Mouse (Mus musculus): ENCODE measurements around the gene Abraxas1.

The Abraxas1 gene

DNA sequence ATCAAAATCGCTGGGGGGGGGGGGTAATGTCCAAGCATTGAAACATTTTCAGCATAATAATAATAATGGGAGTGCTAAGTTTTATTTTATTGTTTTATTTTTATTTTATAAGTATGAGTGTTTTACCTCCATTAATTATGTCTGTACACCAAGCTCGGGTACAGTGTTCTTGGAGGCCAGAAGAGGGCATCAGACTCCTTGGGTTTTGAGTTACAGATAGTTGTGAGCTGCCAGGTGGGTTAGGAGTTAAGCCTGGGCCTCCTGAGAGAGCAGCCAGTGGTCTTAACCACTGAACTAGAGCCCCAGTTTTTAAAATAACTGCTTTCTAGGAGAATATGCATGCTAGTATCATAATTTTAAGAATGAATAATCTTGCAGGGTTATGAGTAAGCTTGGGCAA is 5.2 kb upstream of the Abraxas1 start:
- no peak for ATAC-seq (ENCODE audit: insufficient number of reproducible peaks, low FRiP score, low TSS enrichment)

- no peak for ATAC-seq (ENCODE audit: insufficient number of reproducible peaks, low FRiP score, low TSS enrichment)
Observed at GRCm38 (mm10) chr5:100822826-100823225, 2.1 kb upstream of the Abraxas1 start.

- ATAC-seq (ENCODE audit: insufficient number of reproducible peaks, low FRiP score, low TSS enrichment) = no peak
Observed at GRCm38 (mm10) chr5:100821375-100821774, 610 bp upstream of the Abraxas1 start.

- ATAC-seq (ENCODE audit: insufficient number of reproducible peaks, low FRiP score, low TSS enrichment) = no peak
Observed at GRCm38 (mm10) chr5:100819568-100820480, 941 bp downstream of the Abraxas1 start.

DNA sequence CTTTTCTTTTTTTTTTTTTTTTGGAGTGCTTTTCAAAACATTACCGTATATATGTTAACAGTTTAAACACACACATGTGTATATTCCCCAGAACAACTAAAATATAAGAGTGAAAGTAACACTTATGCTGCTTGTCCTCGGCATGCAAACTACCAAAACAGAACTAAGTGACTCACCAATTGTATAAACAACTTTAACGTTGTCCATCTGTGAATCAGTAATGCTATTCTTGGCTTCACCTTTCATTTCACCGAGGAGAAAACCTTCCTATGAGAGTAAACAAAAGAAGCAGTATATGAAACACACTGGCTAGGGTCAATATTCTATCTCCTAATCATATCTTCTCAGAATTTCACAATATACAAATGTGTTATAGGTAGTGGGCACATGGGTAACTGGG is 2.4 kb downstream of the Abraxas1 start:
- ATAC-seq (ENCODE audit: insufficient number of reproducible peaks, low FRiP score, low TSS enrichment) = no peak

DNA sequence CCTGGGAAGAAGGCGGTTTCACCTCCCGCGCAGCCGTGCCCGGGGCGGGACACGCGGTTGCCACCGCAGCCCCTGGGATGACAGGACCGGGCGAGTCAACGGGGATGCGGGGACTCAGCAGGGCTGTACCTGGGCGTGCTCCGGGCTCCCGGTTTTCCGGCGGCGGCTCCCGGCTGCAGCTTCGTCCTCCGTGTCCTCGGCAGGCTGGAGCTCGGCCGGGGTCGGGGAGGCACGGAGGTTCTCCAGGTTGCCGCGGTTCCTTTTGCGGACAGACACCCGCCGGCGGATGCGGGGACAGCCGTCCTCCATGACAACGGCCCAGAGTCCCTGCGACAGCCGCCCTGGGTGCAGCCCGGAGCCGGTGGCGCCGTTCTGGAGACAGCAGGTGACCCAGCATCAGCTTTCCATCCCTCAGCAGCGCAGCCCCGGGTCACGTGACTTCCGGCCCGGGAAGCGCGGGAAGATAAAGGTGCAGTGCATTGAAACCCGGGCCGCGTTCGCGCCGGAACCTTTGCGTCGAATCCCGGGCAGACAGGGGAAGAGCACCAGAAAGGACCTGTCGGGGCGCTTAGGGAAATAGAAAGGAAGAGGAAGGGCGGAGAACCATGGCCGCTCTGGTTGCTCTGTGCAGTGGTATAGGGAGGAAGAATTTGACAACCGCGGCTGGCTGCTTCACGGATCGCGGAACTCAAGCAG is 22.5 kb downstream of the Abraxas1 start, which contains the start of the genes Helq and Mrps18c:
Helq (minus strand) TSS at position 434 of the 696 bp plus-strand sequence.
Mrps18c (plus strand) TSS at position 463 of the 696 bp plus-strand sequence.
- peak; percentile 94 for ATAC-seq (ENCODE audit: insufficient number of reproducible peaks, low FRiP score, low TSS enrichment)

- ATAC-seq (ENCODE audit: insufficient number of reproducible peaks, low FRiP score, low TSS enrichment) = no peak
Observed at GRCm38 (mm10) chr5:100794084-100794483, 26.7 kb downstream of the Abraxas1 start.

DNA sequence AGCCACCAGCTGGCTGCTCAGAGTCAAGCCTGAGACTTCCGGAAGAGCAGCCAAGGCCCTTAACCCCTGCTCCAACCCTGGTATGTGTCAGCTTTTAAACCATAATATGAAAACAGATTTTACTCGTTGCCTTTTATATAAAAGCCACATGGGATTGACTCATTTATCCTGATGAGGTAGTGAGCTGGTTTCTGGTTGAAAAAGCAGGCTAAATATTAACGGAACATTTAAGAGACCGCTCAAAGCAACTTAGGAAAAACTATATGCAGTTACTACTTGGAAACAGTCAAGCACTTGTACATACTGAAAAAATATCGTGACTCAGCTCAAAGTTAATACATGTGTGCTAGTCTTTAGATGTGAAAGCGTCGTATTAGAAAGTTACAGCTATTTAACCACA is 28.5 kb downstream of the Abraxas1 start:
- no peak for ATAC-seq (ENCODE audit: insufficient number of reproducible peaks, low FRiP score, low TSS enrichment)

- ATAC-seq (ENCODE audit: insufficient number of reproducible peaks, low FRiP score, low TSS enrichment) = no peak
Observed at GRCm38 (mm10) chr5:100787527-100787926, 33.2 kb downstream of the Abraxas1 start.

DNA sequence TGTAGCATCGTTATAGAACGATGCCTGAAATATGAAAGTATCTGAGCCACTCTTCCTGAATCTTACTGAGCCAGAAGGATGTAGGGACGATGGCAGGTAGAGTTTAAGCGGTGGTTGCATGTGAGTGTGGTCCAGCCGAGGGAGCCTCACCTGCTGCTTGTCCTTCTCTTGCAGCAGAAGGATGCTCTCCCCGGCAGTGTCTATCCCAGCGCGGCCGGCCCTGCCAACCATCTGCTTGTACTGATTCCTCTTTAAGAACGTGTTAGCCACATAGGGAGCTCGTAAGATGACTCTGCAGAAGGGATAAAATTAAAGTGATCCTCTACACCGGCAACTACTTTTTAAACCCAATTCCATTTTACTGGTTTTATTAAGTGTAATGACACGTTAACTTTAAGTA is 41.8 kb downstream of the Abraxas1 start:
- no peak for ATAC-seq (ENCODE audit: insufficient number of reproducible peaks, low FRiP score, low TSS enrichment)

- ATAC-seq (ENCODE audit: insufficient number of reproducible peaks, low FRiP score, low TSS enrichment) = no peak
Observed at GRCm38 (mm10) chr5:100776900-100777299, 43.9 kb downstream of the Abraxas1 start.

DNA sequence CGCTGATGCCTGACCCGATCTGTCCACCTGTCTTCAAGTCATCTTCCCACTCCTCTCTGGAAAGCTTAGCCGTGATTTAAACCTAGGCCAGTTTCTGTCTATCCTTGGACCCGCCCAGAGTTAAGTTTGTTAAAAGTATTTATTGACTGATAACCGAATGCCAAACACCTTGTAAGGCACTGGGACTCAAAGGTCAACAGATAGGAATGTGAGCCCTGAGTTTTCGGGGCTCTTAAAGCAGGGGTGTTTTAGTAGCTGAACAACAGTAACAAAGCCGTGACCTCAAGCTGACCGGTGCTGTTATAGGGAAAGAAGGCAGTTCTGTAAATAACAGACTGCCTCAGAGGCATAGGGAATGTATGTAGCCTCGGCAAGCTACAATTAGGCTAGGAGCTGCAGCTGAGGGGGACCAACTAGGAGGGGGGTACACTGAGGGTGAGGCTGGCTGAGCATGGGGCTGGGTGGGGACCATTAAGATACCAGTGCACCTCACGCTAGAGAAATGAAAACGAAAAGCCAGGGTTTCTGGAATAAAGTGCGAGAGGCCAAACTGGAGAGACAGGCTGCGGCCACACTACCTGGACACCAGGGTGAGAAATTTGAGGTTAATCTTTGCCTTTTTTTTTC is 44.9 kb downstream of the Abraxas1 start:
- no peak for ATAC-seq (ENCODE audit: insufficient number of reproducible peaks, low FRiP score, low TSS enrichment)

- no peak for ATAC-seq (ENCODE audit: insufficient number of reproducible peaks, low FRiP score, low TSS enrichment)
Observed at GRCm38 (mm10) chr5:100771575-100771974, 49.2 kb downstream of the Abraxas1 start.

- no peak for ATAC-seq (ENCODE audit: insufficient number of reproducible peaks, low FRiP score, low TSS enrichment)
Observed at GRCm38 (mm10) chr5:100766026-100766425, 54.7 kb downstream of the Abraxas1 start.

DNA sequence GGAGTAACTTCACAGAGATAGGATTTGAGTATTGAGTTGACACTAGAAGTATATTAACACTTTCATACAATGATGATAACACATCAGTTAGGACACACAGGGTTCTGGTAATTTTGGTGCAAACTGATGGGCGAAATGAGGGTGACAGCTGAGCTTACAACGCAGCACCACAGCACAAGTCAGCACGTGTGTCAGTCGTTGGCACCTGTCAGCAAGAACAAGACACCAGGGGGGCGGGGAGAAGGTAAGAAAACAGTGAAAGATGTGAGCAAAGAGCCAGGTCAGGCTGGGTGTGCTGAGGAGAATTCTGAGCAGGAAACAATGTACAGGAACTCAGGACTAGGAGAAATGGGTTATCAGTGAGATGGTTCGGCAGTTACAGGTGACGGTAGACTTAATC is 59.0 kb downstream of the Abraxas1 start:
- no peak for ATAC-seq (ENCODE audit: insufficient number of reproducible peaks, low FRiP score, low TSS enrichment)

DNA sequence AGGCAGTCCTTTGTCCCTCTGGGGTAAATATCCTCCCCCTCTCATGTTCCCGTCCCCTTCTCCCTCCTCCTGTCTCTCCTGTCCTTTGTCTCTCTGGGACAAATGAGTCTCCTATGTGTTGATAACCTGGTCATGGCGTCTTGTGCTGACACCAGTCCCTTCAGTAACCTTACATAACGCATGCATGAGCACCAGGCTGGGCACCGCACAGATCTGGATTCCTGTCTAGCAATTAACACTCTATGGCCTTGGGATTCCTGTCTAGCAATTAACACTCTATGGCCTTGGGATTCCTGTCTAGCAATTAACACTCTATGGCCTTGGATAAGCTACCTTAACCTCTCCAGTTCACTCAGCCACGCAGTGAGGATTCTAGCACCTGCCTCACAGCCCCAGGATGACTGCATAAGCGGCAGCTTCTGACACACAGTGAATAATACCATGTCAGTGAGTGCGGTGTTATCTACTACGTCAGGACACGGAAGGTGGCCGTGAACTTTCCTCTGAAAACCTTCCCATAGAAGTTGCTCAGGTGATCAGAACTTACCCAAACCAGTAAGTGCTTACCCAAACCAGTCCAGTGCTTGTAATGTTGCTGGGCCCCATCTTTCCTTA is 60.6 kb downstream of the Abraxas1 start:
- ATAC-seq (ENCODE audit: insufficient number of reproducible peaks, low FRiP score, low TSS enrichment) = no peak

GRCm38 (mm10) chr5:100758121-100758520 is 62.6 kb downstream of the Abraxas1 start:
- no peak for ATAC-seq (ENCODE audit: insufficient number of reproducible peaks, low FRiP score, low TSS enrichment)
